Mouse (Mus musculus) brain, embryonic 14.5 days (tissue): Measurements from ENCODE around the gene A630076J17Rik.

ENCODE experiments used
- CTCF ChIP-seq: fragments of 200-500 bp; IDR thresholded peaks from 2 replicates; pipeline ENCODE4 v1.5.1; 2012; ENCODE audit warnings: inconsistent platforms, mild to moderate bottlenecking, moderate library complexity, borderline replicate concordance; ENCODE audit not compliant: insufficient read depth, insufficient read length; ENCODE audit errors: extremely low read depth
- POLR2A ChIP-seq: fragments of 200-500 bp; IDR thresholded peaks from 2 replicates; pipeline ENCODE4 v1.6.1; 2012; ENCODE audit warnings: mild to moderate bottlenecking, inconsistent platforms, borderline replicate concordance; ENCODE audit not compliant: poor library complexity, insufficient read depth, insufficient read length, severe bottlenecking; ENCODE audit errors: extremely low read depth

DNA sequence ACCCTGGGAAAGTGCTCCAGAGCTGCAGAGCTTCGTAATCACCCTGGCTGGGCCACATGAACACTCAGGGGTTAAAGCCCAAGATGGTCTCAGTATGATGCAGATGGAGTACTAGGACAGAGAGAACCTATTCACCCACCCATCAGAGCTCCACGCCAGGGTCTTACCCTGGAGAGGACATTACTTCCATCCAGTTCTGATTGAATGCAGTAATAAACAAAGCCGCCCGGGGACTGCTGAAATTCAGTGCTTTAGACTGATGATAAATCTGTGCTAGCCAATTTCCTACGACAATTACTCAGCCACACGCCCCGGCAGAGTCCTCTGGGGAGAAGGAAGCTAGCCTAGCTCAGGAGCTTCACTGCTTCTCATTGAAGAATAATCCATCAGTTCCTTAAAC lies 26.3 kb downstream of the A630076J17Rik start:
- TF ChIP-seq CTCF (no peak), POLR2A (no peak)
